Mouse (Mus musculus) urinary bladder, postnatal 4 days (tissue): Measurements from ENCODE around the gene Fbxo27.
"Not testable (repeated sequence)": the region's sequence is repeated elsewhere in the genome, so short reads cannot be mapped to it uniquely, and the experiment has no call there.

Experiments used
- DNase-seq, 2 experiments: peaks; one replicate each; pipeline ENCODE4 v3.0.0; 2021 to 2022; ENCODE audit warnings: low spot score in 2 of 2

Gene Fbxo27

DNA sequence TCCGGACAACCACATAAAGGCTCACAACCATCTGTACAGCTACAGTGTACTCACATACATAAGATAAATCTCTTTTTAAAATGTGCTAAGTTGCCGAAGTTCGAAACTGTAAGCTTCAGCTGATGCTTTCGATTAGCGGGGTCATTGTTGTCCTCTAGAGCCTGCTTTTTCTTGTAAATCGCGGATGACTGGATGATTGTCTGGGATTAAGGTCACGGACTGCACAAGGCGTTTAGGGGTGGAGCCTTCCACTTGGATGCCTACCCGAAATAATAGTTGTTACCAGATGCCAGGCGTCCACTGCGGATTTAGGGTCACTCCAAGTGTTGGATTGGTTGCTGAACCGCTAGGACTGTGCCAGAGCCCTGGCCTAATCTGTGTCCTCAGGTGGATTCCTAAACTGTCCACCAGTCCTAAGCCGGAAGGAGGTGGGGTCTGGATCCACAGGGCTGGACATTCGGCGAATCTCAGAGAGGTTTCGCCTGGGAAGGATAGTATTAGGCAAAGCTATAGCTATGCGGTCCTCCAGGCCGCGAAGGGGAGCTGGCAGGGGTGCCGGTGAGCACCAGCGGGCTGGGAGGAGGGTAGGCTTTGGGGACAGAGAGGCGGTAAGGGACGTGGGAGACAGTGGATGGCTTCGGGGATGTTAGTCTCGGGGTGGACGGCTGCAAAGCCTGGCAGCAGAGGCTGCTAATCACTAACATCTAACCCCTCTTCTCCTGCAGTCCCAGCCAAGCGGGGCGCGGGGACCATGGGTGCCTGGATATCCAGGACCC lies at the start of gene Fbxo27:
TSS of gene Fbxo27 (plus strand) at position 305 of the 776 bp plus-strand sequence.
- peak in 1 of 2 experiments; percentile 34 for DNase-seq

DNA sequence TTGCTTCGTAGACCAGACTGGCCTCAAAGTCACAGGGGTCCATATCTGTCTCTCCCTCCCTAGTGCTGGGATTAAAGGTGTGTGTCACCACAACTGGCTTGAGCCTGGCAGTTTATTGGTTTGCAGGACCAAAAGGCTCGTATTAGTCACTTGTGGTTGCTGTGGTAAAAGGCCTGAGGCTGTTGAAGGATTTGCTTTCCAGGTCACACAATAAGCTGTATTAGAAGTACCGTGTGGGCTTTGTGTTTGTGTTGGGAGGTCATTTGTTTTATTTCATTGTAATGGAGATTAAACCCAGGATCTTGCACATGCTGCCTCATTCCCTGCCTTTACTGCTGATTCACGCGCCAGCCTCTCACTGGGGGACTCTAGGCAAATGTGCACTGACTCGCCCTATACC lies 47.3 kb upstream of the Fbxo27 start:
- DNase-seq, result no peak

DNA sequence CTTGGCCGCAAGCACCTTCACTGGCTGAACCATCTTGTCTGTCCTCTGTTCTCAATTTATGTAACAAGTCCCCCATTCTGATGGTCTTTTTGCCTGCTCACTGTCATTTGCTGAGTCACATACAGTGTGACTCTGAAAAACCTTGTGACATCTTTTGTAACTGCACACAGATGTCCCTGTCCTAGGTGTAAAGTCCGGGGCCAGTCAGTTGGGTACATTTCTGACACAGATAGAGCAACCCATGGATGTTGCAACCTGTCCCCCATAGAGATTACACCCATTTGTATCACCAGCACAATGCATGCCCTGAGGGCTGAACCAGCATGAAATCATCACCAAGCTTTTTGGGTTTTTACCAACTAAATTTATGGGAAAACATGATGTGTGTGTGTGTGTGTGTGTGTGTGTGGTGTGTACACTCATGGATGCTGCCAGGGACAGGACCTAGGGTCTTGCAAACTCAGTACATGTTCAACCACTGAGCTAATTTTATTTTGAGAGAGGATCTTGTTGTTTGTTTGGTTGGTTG lies 46.6 kb upstream of the Fbxo27 start:
- no peak for DNase-seq

DNA sequence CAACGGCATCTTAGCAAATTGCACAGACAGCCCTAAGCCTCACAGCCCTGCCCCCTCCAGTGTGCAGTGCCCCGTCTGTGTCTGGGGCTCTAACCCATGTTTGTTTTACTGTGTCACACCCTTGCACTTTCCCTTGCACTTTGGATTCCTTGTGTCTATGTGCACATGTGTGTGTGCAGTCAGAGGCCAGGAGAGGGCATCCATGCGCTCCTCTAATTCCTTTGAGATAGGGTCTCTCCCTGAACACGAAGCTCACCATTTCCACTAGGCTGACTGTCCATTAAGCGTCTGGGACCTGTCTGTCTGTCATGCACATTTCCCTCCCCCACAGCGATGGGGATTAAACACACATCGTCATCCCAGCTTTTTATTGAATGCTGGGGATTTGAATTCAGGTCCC lies 45.6 kb upstream of the Fbxo27 start:
- no peak for DNase-seq

DNA sequence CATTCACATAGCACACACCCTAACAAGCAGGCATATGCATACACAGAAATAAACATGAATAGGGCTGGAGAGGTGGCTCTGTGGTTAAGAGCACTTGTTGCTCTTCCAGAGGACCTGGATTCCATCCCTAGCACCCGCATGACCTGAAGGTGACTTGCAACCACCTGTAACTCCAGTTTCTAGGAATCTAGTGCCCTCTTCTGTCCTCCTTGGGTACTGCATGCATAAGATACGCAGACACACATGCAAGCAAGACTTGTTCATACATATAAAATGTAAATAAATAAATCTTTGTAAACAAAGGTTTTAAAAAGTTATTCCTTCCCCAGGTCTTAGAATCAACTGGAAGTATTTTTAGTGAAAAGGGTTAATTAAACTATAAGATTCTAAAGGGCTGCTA lies 41.5 kb upstream of the Fbxo27 start:
- DNase-seq, result no peak

DNA sequence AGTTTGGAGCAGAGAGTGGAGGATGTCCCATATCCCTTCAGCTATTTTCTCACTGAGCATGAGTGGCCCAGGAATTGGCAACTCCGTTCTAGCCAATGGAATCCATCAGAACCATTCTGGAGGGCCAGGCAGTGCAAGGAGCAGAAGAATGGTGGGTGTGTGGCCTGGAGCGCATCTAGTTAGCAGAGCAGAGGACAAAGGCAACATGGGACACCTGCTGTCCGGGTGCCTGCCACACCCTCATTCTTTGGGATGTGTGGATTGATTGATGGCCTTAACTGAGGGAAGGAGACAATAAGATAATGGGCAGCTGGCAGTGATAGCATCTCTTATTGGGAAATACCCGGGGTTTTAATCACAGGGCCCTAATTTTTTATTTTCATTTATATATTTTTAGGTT lies 36.2 kb upstream of the Fbxo27 start:
- no peak for DNase-seq

DNA sequence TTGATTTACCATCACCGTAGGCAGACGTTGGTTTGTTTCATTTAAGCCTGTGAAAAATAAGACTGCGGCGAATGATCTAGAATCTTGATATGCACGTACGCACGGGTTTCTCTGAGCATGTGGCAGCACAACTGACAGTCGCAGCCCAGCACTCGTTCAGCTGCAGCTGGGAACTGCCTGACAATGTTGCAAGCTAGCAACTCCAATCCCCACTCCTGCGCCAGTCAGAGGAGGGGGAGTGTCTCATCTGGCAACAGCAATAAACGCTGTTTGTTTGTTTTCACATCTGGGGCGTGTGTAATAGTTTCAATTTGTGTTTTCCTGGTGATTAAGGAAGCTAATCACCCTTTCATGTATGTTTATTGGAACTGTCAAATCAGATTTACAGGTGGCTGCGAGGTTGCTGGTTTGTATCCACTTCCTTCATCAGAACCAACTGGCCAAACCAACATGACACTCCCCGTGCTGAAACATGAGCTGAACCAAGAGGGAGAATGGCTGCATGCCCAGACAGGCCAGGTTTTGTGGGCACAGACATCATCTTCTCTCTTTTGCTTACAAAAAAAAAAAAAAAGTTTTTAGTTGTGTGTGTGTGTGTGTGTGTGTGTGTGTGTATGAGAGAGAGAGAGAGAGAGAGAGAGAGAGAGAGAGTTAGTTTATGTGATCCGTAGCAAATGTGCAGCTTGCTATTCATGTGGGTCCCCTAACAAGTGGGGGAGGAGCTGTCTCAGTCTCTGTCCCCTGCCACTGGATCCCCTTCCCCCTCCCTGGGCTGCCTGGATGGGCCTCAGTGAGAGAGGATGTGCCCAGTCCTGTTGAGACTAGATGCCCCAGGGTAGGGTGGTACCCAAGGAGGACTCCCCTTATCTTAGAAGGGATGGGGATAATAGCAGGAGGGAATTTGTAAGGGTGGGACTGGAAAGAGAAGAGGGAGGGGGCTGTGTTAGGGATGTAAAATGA lies 26.7 kb upstream of the Fbxo27 start:
- peak in 1 of 2 experiments; percentile 25 for DNase-seq

DNA sequence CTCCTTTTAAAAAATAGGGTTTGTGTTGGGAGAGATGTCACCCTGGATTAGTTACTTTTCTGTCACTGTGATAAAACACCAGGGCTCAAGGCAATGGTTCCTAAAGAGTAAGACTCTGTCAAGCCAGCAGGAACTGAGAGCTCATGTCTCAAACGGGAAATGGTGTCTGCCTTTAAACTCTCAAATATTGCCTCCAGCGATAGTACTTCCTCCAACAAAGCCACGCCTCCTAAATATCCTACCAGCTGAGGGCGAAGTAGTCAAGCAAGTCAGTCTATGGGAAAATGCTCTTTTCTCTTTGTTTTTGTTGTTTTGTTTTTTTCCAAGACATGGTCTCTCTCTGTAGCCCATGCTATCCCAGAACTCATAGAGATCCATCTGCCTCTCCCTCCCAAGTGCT lies 21.5 kb upstream of the Fbxo27 start:
- no peak for DNase-seq

DNA sequence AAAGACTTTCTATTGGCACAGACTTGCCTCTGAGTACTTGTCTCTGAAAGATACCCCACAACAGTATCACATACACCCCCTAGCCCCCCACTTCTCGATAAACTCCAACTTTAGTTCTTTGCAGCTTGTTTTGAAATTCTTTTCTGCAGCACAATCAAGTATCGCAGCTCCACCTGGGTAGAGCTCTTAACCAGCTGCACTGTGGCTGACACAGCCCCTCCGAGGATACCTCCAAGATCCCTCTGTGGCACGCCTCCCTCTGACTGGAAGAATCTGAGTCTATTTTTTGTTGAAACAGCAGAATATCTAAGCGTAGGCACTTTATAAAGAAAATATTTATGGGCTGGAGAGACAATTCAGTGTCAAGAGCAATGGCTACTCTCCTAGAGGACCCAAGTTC lies 20.4 kb upstream of the Fbxo27 start:
- DNase-seq, result no peak

DNA sequence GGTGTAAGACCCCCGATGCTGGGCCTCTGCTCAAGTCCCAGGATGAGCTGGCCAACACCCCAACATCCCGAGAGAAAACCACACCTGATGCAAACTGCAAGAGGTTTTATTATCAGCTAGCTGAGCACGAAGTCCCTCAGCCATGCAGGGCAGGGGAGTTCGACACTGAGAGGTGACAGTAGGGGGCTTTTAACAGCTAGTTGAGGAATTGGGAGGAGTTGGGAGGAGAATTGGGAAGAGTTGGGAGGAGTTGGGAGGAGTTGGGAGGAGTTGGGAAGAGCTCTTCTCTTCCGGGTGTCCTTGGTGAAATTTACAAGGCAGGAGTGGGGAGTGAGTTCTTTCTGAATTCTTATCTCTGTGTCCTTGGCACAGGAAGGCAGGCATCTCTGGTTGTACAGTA lies 19.9 kb upstream of the Fbxo27 start:
- not testable (repeated sequence) for DNase-seq

DNA sequence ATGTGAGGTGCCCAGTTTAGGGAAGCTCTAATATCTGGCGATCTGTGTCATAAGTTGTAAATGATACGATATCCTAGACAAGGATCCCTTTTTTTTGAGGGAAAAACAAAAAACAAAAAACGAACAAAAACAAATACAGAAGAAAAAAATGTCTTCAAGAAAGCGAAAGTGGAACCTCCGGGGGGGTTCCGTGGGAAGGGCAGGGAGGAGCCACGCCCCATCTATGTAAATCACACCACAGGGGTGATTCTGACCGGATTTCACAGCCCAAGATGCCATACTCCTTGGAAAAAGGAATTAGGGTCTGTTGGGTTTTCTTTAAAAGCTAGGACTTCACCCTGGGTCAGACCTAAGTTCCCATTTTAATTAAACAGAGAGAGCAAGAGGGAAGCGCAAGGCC lies 17.7 kb upstream of the Fbxo27 start:
- DNase-seq, result no peak

DNA sequence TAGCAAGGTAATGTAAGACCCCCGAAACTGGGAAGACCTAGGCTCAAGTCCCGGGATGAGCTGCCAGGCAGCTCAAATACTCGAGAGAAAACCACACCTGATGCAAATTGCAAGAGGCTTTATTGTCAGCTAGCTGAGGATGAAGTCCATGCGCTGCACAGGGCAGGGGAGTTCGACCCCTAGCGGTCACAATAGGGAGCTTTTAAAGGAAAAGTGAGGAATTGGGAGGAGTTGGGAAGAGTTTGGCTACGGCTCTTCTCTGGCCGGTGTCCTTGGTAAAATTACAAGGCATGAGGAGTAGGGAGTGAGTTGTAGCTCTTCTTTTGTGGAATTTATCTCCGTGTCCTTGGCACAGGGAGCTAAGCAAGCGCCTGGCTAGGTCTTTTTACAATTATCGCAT lies 16.9 kb upstream of the Fbxo27 start:
- peak in 1 of 2 experiments; percentile 33 for DNase-seq

DNA sequence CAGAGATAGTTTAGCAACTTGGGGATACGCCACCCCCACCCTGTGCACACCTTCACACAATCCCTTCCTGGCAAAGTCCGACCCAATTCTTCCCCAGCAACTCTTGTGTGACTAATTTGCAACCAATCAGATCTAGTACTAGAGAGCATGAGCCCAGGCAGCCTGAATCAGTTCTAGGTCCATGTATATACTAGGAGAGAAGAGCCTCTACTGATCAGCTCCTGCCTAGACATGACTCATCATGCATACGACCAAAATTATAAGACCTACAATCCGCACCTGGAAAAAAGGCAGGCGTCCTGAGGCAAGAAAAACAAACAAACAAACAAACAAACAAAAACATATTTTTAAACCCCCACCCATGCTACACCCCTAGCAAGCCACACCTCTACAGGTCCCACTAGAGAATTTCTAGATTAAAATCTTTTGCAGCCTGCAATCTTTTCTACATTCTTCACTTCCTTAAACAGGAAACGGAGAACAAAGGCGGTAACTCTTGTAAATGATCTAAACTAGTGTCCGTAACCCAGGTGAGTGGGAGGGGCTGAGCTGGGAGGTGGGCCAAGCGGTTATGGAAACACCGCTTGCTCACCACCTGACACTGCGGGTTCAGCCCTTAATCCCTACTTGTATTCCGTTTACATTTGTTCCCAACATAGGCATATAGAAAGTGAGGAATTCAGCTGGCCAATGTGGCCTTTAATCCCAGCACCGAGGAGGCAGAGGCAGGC lies 15.7 kb upstream of the Fbxo27 start:
- DNase-seq, result no peak

DNA sequence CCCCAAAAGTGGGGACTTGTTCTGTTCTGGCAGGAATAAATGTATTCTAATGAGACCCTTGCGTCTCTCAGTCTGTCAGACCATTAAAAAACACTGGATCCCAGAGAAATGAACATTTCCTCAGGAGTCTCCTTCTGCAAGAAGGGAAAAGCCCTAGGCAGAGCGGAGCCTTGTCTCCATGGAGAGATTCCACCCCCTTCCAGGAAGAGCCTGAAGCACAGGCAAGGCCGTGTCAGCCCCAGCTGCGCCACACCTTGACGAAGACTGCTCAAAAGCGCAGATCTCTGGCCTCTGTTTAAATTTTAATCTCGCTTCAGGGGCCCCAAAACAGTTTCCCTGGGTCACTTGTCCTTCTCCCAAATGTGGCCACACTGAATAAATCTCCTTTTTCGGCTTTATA lies 15.0 kb upstream of the Fbxo27 start:
- DNase-seq, result no peak

DNA sequence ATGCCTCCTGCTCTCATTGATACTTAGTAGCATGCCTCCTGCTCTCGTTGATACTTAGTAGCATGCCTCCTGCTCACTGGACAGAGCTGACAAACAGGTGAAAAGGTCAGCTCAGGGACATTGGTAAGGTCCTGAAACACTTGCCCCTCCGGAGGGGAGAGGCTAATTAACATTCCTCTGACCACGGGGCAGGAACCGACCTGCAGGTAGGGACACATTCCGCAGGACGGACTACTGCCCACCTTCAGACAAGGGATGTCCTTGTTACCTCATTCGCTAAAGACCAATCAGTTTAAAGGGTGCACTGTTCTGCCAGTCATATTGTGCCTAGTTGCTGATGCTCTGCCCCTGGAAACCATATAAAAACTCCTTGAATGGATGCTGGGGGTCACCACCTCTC lies 1.6 kb upstream of the Fbxo27 start:
- DNase-seq, result no peak

DNA sequence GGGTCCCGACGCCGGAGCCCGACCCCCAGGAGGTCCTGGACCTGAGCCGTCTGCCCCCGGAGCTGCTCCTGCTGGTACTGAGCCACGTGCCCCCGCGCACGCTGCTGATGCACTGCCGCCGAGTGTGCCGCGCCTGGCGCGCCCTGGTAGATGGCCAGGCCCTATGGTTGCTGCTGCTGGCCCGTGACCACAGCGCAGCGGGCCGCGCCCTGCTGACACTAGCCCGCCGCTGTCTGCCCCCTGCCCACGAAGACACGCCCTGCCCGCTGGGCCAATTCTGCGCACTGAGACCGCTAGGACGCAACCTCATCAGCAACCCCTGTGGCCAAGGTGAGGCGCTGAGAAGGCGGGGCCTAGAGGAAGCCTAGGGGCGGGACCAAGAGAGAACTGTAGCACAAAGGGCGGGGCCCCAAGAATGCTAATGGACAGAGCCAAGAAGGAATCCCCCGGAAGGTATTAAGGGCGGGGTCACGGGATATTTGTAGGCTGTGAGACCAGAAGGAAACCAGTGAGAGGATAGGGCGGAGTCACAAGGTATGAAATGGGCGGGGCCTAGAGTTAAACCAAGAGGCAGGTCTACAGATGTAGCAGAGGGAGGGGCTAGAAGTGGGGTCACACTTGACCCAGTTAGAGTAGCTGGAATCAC lies 795 bp downstream of the Fbxo27 start:
- peak; percentile 75 to 81 for DNase-seq

DNA sequence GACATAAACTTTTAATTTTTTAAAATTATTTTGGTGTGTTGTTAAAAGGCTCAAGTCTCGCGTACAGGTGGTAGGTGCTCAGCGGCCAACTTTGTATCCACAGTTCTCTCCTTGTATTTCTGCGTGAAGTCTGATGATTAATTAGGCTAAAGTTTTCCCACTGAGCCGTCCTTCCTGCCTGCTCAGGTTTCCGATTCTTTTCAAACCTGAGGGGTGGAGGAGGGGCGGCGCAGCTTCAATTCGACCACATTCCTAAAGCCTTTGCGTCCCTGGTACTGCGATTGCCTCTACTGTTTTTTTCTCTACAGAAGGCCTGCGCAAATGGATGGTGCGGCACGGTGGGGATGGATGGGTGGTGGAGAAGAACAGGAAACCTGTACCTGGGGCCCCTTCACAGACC lies 1.8 kb downstream of the Fbxo27 start:
- DNase-seq, result no peak

DNA sequence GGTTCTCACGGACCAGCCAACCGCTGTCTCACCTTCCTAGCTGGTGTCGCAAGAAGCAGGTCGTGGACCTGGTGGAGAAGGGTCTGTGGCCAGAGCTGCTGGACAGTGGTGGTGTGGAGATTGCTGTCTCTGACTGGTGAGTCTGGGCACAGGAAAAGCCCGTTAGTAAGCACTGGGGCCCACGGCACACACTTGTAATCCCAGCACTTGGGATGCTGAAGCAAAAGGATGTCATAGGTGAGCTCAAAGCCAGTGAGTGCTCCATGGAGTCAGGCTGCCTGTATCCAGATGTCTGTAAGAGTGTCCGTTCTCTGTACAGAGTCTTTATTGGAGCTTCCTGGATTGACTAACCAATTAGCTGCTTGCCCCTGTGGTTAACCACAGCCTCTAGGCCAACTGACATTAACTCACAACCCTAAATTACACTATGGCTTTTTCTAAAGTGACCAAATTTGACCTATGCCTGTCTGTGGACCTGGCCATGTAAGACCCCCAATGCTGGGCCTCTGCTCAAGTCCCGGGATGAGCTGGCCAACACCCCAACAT lies 2.4 kb downstream of the Fbxo27 start:
- no peak for DNase-seq

DNA sequence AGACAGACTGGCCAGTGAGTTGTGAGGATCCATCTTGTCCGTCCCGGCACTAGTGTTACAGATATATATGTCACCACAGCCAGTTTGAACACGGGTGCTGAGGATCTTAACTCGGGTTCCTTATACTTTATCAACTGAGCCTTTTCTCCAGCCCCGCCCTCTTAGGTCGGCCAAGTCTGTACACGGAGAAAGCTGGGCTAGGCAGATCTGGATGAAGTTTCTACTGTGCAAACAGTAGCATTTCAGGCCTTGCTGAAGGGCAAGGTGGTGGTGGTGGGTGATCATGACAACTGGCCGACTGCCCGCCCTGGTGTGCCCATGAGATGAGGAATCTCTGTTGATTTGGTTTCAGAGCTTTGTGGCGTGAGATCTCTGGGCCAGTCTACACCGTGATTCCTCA lies 4.6 kb downstream of the Fbxo27 start:
- DNase-seq, result no peak

DNA sequence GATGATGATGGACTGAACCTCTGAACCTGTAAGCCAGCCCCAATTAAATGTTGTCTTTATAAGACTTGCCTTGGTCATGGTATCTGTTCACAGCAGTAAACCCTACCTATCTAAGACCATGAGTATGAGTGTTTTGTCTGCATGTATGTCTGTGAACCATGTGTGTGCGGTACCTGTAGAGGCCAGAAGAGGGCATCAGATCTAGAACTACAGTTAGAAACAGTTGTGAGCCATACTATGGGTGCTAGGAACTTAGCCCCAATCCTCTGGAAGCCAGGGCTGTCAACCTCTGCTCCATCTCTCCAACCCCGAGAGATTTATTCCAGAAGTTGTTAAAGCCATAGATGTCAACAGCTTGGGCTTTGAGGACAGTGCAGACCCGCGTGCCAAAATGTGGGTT lies 7.6 kb downstream of the Fbxo27 start:
- DNase-seq, result no peak

DNA sequence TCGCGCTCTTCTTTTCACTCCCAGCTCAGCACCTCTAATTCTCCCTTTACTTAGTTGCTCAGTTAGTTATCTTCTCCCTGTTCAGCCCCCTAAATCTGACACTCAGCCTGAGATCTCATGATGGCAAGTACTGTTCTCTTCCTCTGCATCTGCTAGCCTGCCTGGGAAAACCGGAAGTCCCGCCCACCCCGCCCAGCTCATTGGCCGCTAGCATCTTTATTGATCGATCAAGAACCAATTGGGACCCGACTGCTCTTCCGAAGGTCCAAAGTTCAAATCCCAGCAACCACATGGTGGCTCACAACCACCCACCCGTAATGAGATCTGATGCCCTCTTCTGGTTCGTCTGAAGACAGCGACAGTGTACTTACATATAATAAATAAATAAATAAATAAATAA lies 8.7 kb downstream of the Fbxo27 start:
- not testable (repeated sequence) for DNase-seq
